Mouse (Mus musculus) spleen, postnatal 36 days (tissue): ENCODE measurements at regions not wholly inside any gene's neighbourhood (a gene's known extent, or its start where the extent isn't known, plus 50 kb on each side); places are given as distances from the start of the nearest gene placed in this dataset.

Experiments used
- DNase-seq, 2 experiments: peaks; one replicate each; pipeline ENCODE4 v3.0.0; 2022; ENCODE audit warnings: low spot score in 2 of 2, mixed read lengths in 1 of 2

- DNase-seq: no peak
These were observed 1100.8 kb upstream of the Gm7489 start for GRCm38 (mm10) chr15:52783940-52784339.

GRCm38 (mm10) chr15:52785196-52785595 lies 1099.5 kb upstream of the Gm7489 start:
- no peak for DNase-seq

GRCm38 (mm10) chr15:52785976-52786375 lies 1098.7 kb upstream of the Gm7489 start:
- DNase-seq: no peak

GRCm38 (mm10) chr15:52805479-52806199 lies 1079.1 kb upstream of the Gm7489 start:
- DNase-seq: no peak

GRCm38 (mm10) chr15:52808622-52809021 lies 1076.1 kb upstream of the Gm7489 start:
- no peak for DNase-seq

GRCm38 (mm10) chr15:52820796-52821195 lies 1063.9 kb upstream of the Gm7489 start:
- DNase-seq: no peak

GRCm38 (mm10) chr15:52836896-52837295 lies 1047.8 kb upstream of the Gm7489 start:
- DNase-seq: no peak

- no peak for DNase-seq
These were observed 1036.6 kb upstream of the Gm7489 start for GRCm38 (mm10) chr15:52848132-52848531.

GRCm38 (mm10) chr15:52858682-52859081 lies 1026.0 kb upstream of the Gm7489 start:
- no peak for DNase-seq

- DNase-seq: no peak
These were observed 1021.2 kb upstream of the Gm7489 start for GRCm38 (mm10) chr15:52863494-52863893.

- DNase-seq: no peak
These were observed 992.3 kb upstream of the Gm7489 start for GRCm38 (mm10) chr15:52892244-52892950.

- no peak for DNase-seq
These were observed 986.6 kb upstream of the Gm7489 start for GRCm38 (mm10) chr15:52898107-52898506.

GRCm38 (mm10) chr15:52899403-52899802 lies 985.3 kb upstream of the Gm7489 start:
- DNase-seq: no peak

- DNase-seq: no peak
These were observed 984.9 kb upstream of the Gm7489 start for GRCm38 (mm10) chr15:52899822-52900221.

GRCm38 (mm10) chr15:52905231-52905630 lies 979.5 kb upstream of the Gm7489 start:
- DNase-seq: no peak

GRCm38 (mm10) chr15:52907217-52907616 lies 977.5 kb upstream of the Gm7489 start:
- no peak for DNase-seq

- no peak for DNase-seq
These were observed 962.4 kb upstream of the Gm7489 start for GRCm38 (mm10) chr15:52922277-52922676.

GRCm38 (mm10) chr15:52928408-52928807 lies 956.3 kb upstream of the Gm7489 start:
- DNase-seq: no peak

GRCm38 (mm10) chr15:52937138-52937537 lies 947.6 kb upstream of the Gm7489 start:
- no peak for DNase-seq

- no peak for DNase-seq
These were observed 940.1 kb upstream of the Gm7489 start for GRCm38 (mm10) chr15:52944592-52944991.

GRCm38 (mm10) chr15:52948196-52948595 lies 936.5 kb upstream of the Gm7489 start:
- DNase-seq: no peak

GRCm38 (mm10) chr15:52953480-52953879 lies 931.2 kb upstream of the Gm7489 start:
- DNase-seq: peak in 1 of 2 experiments; percentile 1
